Mouse (Mus musculus) CH12.LX (cell line): ENCODE results near the gene Gtf2f1. TPM values are rescaled to one million over a fixed set of nuclear protein-coding genes. Genes with fewer than 3 reads are reported as not detected.

Source experiments
- DNase-seq: peaks from one replicate; pipeline ENCODE4 v3.0.0-alpha.2; 2013; ENCODE audit errors: extremely low read depth
- H3K27ac ChIP-seq: 2 replicates; pipeline ENCODE4 v1.5.1; 2012; ENCODE audit warnings: low read depth, mild to moderate bottlenecking, control low read depth, moderate library complexity; ENCODE audit not compliant: insufficient read depth
- H3K27me3 ChIP-seq: replicated peaks from 2 replicates; pipeline ENCODE3; 2012; ENCODE audit warnings: inconsistent platforms
- H3K36me3 ChIP-seq, 2 experiments: replicated peaks in 1 of 2; 2 replicates each; pipeline versions ENCODE3 to v1.6.1; 2012; ENCODE audit warnings: inconsistent platforms in 1 of 2, low read length in 1 of 2, mild to moderate bottlenecking in 1 of 2, mixed read lengths in 1 of 2, moderate library complexity in 1 of 2; ENCODE audit not compliant: control insufficient read depth in 1 of 2, insufficient read depth in 1 of 2
- H3K4me1 ChIP-seq, 2 experiments: 2 replicates each; pipeline ENCODE4 v1.6.1; 2012; ENCODE audit warnings: inconsistent platforms in 1 of 2, moderate library complexity in 1 of 2; ENCODE audit not compliant: insufficient read depth in 2 of 2, control insufficient read depth in 1 of 2
- H3K4me2 ChIP-seq: 2 replicates; pipeline ENCODE4 v1.6.1; 2012; ENCODE audit warnings: low read depth, mild to moderate bottlenecking, control low read depth; ENCODE audit not compliant: poor library complexity, insufficient read depth, severe bottlenecking
- H3K4me3 ChIP-seq, 3 experiments: fragments of 150-350 bp in 1 of 3; sonication (generic) in 1 of 3; replicated peaks in 1 of 3; 2 replicates each; pipeline versions ENCODE3 to v1.5.1; 2011 to 2012; ENCODE audit warnings: low read depth in 2 of 3, low read length in 2 of 3, mild to moderate bottlenecking in 2 of 3, moderate library complexity in 2 of 3, control low read depth in 1 of 3, improper control_type of control experiment in 1 of 3, inconsistent platforms in 1 of 3, mixed read lengths in 1 of 3; ENCODE audit not compliant: poor library complexity in 1 of 3
- H3K79me2 ChIP-seq: replicated peaks from 2 replicates; pipeline ENCODE4 v1.6.1; 2012; ENCODE audit warnings: mild to moderate bottlenecking, moderate library complexity; ENCODE audit not compliant: control insufficient read depth, poor library complexity, insufficient read depth, severe bottlenecking; ENCODE audit errors: extremely low read depth
- H3K9ac ChIP-seq: 2 replicates; pipeline ENCODE4 v1.6.1; 2012; ENCODE audit warnings: low read depth, mild to moderate bottlenecking, control low read depth, moderate library complexity; ENCODE audit not compliant: insufficient read depth
- H3K9me3 ChIP-seq: replicated peaks from 2 replicates; pipeline ENCODE3; 2012; ENCODE audit warnings: low read length, inconsistent platforms, mixed read lengths
- CHD1 ChIP-seq: IDR thresholded peaks from 2 replicates; pipeline ENCODE4 v1.6.1; 2012; ENCODE audit warnings: low read depth, low read length, improper control_type of control experiment, inconsistent platforms
- CTCF ChIP-seq, 2 experiments: IDR thresholded peaks in 1 of 2; conservative IDR thresholded peaks in 1 of 2; 2 replicates each; pipeline ENCODE4 v1.5.1; 2011 to 2012; ENCODE audit warnings: low read depth in 2 of 2, low read length in 2 of 2, improper control_type of control experiment in 1 of 2, inconsistent platforms in 1 of 2, mild to moderate bottlenecking in 1 of 2, moderate library complexity in 1 of 2
- E2F4 ChIP-seq: IDR thresholded peaks from 2 replicates; pipeline ENCODE4 v1.6.1; 2011; ENCODE audit warnings: low read depth, low read length, improper control_type of control experiment; ENCODE audit not compliant: insufficient replicate concordance
- ELF1 ChIP-seq: IDR thresholded peaks from 2 replicates; pipeline ENCODE4 v1.6.1; 2014; ENCODE audit warnings: low read depth, mild to moderate bottlenecking, inconsistent platforms, low read length, improper control_type of control experiment
- GABPA ChIP-seq: IDR thresholded peaks from 2 replicates; pipeline ENCODE4 v1.6.1; 2012; ENCODE audit warnings: low read depth, low read length, improper control_type of control experiment, inconsistent platforms; ENCODE audit not compliant: insufficient replicate concordance
- HCFC1 ChIP-seq: IDR thresholded peaks from 2 replicates; pipeline ENCODE4 v1.6.1; 2012; ENCODE audit warnings: low read depth, mild to moderate bottlenecking, inconsistent platforms, low read length, improper control_type of control experiment
- IRF4 ChIP-seq: IDR thresholded peaks from 2 replicates; pipeline ENCODE4 v1.6.1; 2014; ENCODE audit warnings: low read depth, mild to moderate bottlenecking, inconsistent platforms, low read length, improper control_type of control experiment
- JUN ChIP-seq: IDR thresholded peaks from 2 replicates; pipeline ENCODE4 v1.6.1; 2011; ENCODE audit warnings: low read depth, mild to moderate bottlenecking, low read length, improper control_type of control experiment, moderate library complexity; ENCODE audit not compliant: insufficient read depth
- KAT2A ChIP-seq: IDR thresholded peaks from 2 replicates; pipeline ENCODE4 v1.6.1; 2012; ENCODE audit warnings: low read length, improper control_type of control experiment, inconsistent platforms; ENCODE audit not compliant: insufficient replicate concordance
- MAFK ChIP-seq: IDR thresholded peaks from 2 replicates; pipeline ENCODE4 v1.6.1; 2011; ENCODE audit warnings: low read length, improper control_type of control experiment; ENCODE audit not compliant: insufficient replicate concordance
- MAZ ChIP-seq: IDR thresholded peaks from 2 replicates; pipeline ENCODE4 v1.6.1; 2012; ENCODE audit warnings: low read depth, mild to moderate bottlenecking, inconsistent platforms, low read length, improper control_type of control experiment, moderate library complexity
- MEF2A ChIP-seq: IDR thresholded peaks from 2 replicates; pipeline ENCODE4 v1.6.1; 2014; ENCODE audit warnings: low read depth, mild to moderate bottlenecking, inconsistent platforms, low read length, improper control_type of control experiment, borderline replicate concordance
- MXI1 ChIP-seq: IDR thresholded peaks from 2 replicates; pipeline ENCODE4 v1.6.1; 2011; ENCODE audit warnings: mild to moderate bottlenecking, low read depth, low read length, improper control_type of control experiment
- POLR2A ChIP-seq: IDR thresholded peaks from 2 replicates; pipeline ENCODE4 v1.6.1; 2011; ENCODE audit warnings: low read depth, mild to moderate bottlenecking, improper control_type of control experiment, low read length
- RAD21 ChIP-seq: IDR thresholded peaks from 2 replicates; pipeline ENCODE4 v1.6.1; 2011; ENCODE audit warnings: low read depth, mild to moderate bottlenecking, low read length, improper control_type of control experiment, moderate library complexity
- RCOR1 ChIP-seq: conservative IDR thresholded peaks from 2 replicates; pipeline ENCODE4 v1.6.1; 2012; ENCODE audit warnings: low read depth, mild to moderate bottlenecking, inconsistent platforms, low read length, improper control_type of control experiment
- SIN3A ChIP-seq: IDR thresholded peaks from 2 replicates; pipeline ENCODE4 v1.6.1; 2012; ENCODE audit warnings: low read length, improper control_type of control experiment, inconsistent platforms
- SMC3 ChIP-seq: IDR thresholded peaks from 2 replicates; pipeline ENCODE4 v1.6.1; 2011; ENCODE audit warnings: low read depth, low read length, improper control_type of control experiment
- TBP ChIP-seq: conservative IDR thresholded peaks from 2 replicates; pipeline ENCODE4 v1.6.1; 2011; ENCODE audit warnings: low read depth, low read length, improper control_type of control experiment
- TCF12 ChIP-seq: IDR thresholded peaks from 2 replicates; pipeline ENCODE4 v1.6.1; 2014; ENCODE audit warnings: low read depth, mild to moderate bottlenecking, inconsistent platforms, low read length, improper control_type of control experiment
- UBTF ChIP-seq: IDR thresholded peaks from 2 replicates; pipeline ENCODE4 v1.6.1; 2012; ENCODE audit warnings: low read depth, mild to moderate bottlenecking, inconsistent platforms, low read length, improper control_type of control experiment, moderate library complexity
- USF2 ChIP-seq: conservative IDR thresholded peaks from 2 replicates; pipeline ENCODE4 v1.6.1; 2011; ENCODE audit warnings: low read depth, low read length, improper control_type of control experiment
- dilution Hi-C: fragments of 300-500 bp; cut with MboI; formaldehyde crosslinking; loops from 2 replicates; pipeline ENCODE4 v1.14.3; 2020; ENCODE audit warnings: low sequenced_read_pairs; ENCODE audit not compliant: extremely low pct_unique_long_range_greater_than_20kb, extremely low pct_ligation_motif_present
- in situ Hi-C: fragments of 300-500 bp; cut with MboI; formaldehyde crosslinking; loops from 3 replicates; pipeline ENCODE4 v1.14.3; 2019; ENCODE audit warnings: low sequenced_read_pairs, low pct_ligation_motif_present, low pct_unique_long_range_greater_than_20kb, mixed read lengths
- polyA plus RNA-seq: library from polyadenylated mRNA; unstranded; fragments of >175 nt; gene quantifications from 2 replicates; pipeline ENCODE4 v1.2.1, GENCODE M21; 2012; ENCODE audit warnings: low read depth; ENCODE audit not compliant: insufficient read length
- total RNA-seq, 2 experiments: library from RNA; depleted of rRNA; stranded (reverse); fragments of 300-350 nt in 1 of 2; fragments of >200 nt in 1 of 2; gene quantifications; 2 replicates each; pipeline ENCODE4 v1.2.3; 2012 to 2014

Gtf2f1 gene
- total and polyA plus RNA-seq, 3 experiments: 50.5 to 109 (median 80.4) TPM

DNA sequence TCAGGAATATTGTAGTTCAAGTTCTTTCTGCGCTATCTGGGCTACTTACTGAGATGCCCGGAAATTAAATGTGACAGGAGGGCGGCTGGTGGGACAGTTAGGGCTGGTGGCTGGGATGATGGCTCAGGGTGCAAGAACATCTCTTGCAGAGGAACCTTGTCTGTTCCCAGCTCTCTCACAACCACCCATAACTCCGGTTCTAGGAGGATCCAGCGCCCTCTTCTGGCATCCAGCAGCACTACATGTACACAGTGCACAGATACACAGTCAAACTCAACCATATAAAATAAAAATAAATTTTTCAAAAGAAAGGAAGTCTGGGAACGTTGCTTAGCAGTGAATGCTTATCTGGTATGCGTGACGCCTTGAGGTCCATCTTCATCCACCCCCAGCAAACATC is 27.9 kb upstream of the Gtf2f1 start:
- H3K9me3 ChIP-seq: no peaks in the 10 kb centered on the region
- peaks cover 0 to 12% of the 10 kb centered on the region in 2 experiments; a peak in 2 of 4 replicates for H3K4me1 ChIP-seq
- H3K36me3 ChIP-seq: no peaks in the 10 kb centered on the region
- dilution Hi-C loops: no loop called here
- no peak overlapping the region for H3K27ac ChIP-seq
- H3K4me3 ChIP-seq: no peak overlapping the region
- H3K4me2 ChIP-seq: no peak overlapping the region
- TF ChIP-seq RCOR1 (no peak), CTCF (conservative IDR thresholded peaks at IDR 0.05 in 1 of 2, IDR thresholded peaks at IDR 0.05 in 1 of 2; ENCODE audit: low read depth in 2 of 2, low read length in 2 of 2) (peak in 1 of 2 experiments; percentile 29; a peak in 1 of 4 replicates)
- in situ Hi-C loops: no loop called here
- no peak overlapping the region for H3K9ac ChIP-seq
- no peaks in the 10 kb centered on the region for H3K79me2 ChIP-seq
- no peaks in the 10 kb centered on the region for H3K27me3 ChIP-seq
- DNase-seq: no peak

DNA sequence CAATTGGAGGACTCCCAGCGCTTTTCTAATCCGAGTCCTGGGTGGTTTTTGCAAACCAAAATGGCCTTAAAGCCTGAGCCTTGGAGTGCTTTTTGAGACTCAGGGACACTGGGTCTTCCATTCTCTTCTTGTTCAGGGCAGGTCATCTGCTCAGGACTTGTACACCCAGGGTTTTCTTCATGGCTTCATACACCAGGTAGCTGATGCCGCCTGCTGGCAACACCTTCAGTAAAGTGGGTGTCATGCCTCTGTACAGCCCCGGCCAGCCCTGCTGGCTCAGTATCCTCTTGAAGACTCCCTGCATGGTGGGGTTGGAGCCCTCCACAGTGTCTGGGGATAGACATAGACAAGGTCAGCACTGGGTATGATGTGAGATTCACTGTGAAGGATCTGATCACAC is 21.8 kb upstream of the Gtf2f1 start:
- Histone ChIP-seq H3K4me1 (peaks cover 7 to 31% of the 10 kb centered on the region in 2 experiments; a peak in 3 of 4 replicates), H3K9ac (peak overlapping the region; percentile 95; the same call in 1 of the 2 replicates), H3K9me3 (no peaks in the 10 kb centered on the region), H3K27me3 (no peaks in the 10 kb centered on the region), H3K36me3 (peaks cover 9 to 15% of the 10 kb centered on the region in 2 experiments), H3K4me3 (peak overlapping the region in 1 of 3 experiments; percentile 60), H3K79me2 (peaks cover 32% of the 10 kb centered on the region), H3K27ac (no peak overlapping the region), H3K4me2 (peak overlapping the region; percentile 68)
- in situ Hi-C loops (no loop called here), dilution Hi-C loops (no loop called here)
- DNase-seq: no peak
- no peak for TF ChIP-seq USF2
- TF ChIP-seq HCFC1: no peak
- TF ChIP-seq TCF12: peak; percentile 33; the same call in 1 of the 2 replicates
- TF ChIP-seq TBP: no peak
- peak in 1 of 2 experiments; percentile 49; a peak in 2 of 4 replicates for TF ChIP-seq CTCF (conservative IDR thresholded peaks at IDR 0.05 in 1 of 2, IDR thresholded peaks at IDR 0.05 in 1 of 2; ENCODE audit: low read depth in 2 of 2, low read length in 2 of 2)
- peak; percentile 42 for TF ChIP-seq SMC3
- no peak for TF ChIP-seq MAZ
- no peak for TF ChIP-seq GABPA
- TF ChIP-seq CHD1: no peak
- peak; percentile 46 for TF ChIP-seq RAD21

DNA sequence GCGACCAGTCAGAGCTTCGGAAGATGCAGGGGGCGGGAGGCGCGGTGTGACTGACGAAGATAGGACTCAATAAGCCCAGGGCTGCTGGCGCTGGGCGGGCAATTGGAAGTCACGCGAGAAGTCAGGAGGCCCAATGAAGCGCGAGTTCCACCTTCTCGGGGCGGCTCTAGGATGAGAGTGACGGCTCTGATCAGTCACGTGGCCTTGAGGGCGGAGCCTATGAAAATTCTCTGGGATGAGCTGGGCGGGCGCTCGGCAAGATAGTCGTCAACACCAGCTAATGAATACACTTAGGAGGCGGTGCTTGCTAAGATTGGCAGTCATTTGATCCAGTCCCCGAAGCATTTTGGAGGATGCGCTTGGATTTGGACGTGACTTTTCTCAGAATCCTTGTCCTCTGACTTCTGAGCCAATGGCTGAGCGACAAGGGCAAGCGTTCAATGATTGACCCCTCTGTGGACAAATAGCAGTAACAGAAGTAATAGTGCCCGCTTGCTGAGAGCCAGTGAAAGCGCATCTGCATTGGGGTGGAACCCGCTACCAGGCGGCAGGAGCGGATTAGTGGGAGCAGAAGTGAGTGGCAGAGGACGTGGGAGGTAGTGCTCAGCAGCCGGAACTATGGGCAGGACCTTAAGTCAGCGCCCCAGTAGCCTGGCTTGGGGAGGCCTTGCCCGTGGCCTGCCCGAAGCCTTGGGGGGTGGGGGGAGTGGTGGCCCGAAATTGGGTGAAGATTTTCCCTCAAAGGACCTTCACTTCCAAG is 20.8 kb upstream of the Gtf2f1 start:
- H3K9me3 ChIP-seq: no peaks in the 10 kb centered on the region
- peaks cover 18 to 25% of the 10 kb centered on the region in 2 experiments for H3K36me3 ChIP-seq
- dilution Hi-C loops: no loop called here
- peaks cover 7 to 34% of the 10 kb centered on the region in 2 experiments; a peak in 3 of 4 replicates for H3K4me1 ChIP-seq
- H3K9ac ChIP-seq: peak overlapping the region; percentile 95
- H3K27ac ChIP-seq: peak overlapping the region; percentile 26; the same call in 1 of the 2 replicates
- H3K79me2 ChIP-seq: peaks cover 42% of the 10 kb centered on the region
- peak overlapping the region; percentile 35 to 83 (median 66) for H3K4me3 ChIP-seq
- H3K27me3 ChIP-seq: no peaks in the 10 kb centered on the region
- peak; percentile 100 for DNase-seq
- peak overlapping the region; percentile 68 for H3K4me2 ChIP-seq
- in situ Hi-C loops: no loop called here
- peak; percentile 76 for TF ChIP-seq IRF4
- no peak for TF ChIP-seq CTCF (conservative IDR thresholded peaks at IDR 0.05 in 1 of 2, IDR thresholded peaks at IDR 0.05 in 1 of 2; ENCODE audit: low read depth in 2 of 2, low read length in 2 of 2)
- 0 out of 2 replicates have a peak, but pooled peaks have one; percentile 22 for TF ChIP-seq MEF2A
- TF ChIP-seq POLR2A: peak; percentile 91
- no peak for TF ChIP-seq JUN
- TF ChIP-seq MXI1: peak; percentile 60; the same call in 1 of the 2 replicates
- peak; percentile 80; the same call in 1 of the 2 replicates for TF ChIP-seq TCF12
- TF ChIP-seq TBP: peak; percentile 77; the same call in 1 of the 2 replicates
- no peak for TF ChIP-seq MAFK
- peak; percentile 75 for TF ChIP-seq ELF1
- TF ChIP-seq KAT2A: peak; percentile 80
- TF ChIP-seq MAZ: 0 out of 2 replicates have a peak, but pooled peaks have one; percentile 47
- peak; percentile 97 for TF ChIP-seq USF2
- no peak for TF ChIP-seq E2F4
- no peak for TF ChIP-seq SIN3A
- no peak for TF ChIP-seq SMC3
- no peak for TF ChIP-seq UBTF
